Mouse (Mus musculus) embryonic stem cell, embryonic (primary cell): Measurements from ENCODE around the gene Gm20683.

Experiments
- CTCF ChIA-PET, 4 experiments: fragments of 300-600 bp in 2 of 4; fragments of 350-600 bp in 2 of 4; sonication (Branson Sonifier 250); formaldehyde crosslinking; loops; one replicate each; lab custom pipeline; 2022; ENCODE audit warnings: inconsistent platforms in 2 of 4; lab: Charles Lee
- POLR2A ChIA-PET, 4 experiments: fragments of 300-600 bp in 2 of 4; fragments of 350-600 bp in 2 of 4; sonication (Branson Sonifier 250); formaldehyde crosslinking; loops; one replicate each; lab custom pipeline; 2022; ENCODE audit warnings: antibody characterized with exemption in 4 of 4, inconsistent platforms in 1 of 4; lab: Charles Lee

Gm20683 gene

GRCm38 (mm10) chr17:25841117-25841880, at the start of gene Gm20683:
Gm20683 (minus strand) TSS chr17:25841763.
- POLR2A ChIA-PET = interaction anchor here in 3 of 4 experiments (1.1 to 8.7 kb wide), 6 partner anchors 8 to 114 kb away, joined by 3 to 114 read pairs (median 4); partner anchors contain the start of genes Stub1 (in 3 of the 3), Chtf18 (in 1 of the 3), Jmjd8 (in 1 of the 3) and Rpusd1 (in 1 of the 3)

GRCm38 (mm10) chr17:25888837-25889236, 47.3 kb upstream of the Gm20683 start:
- POLR2A ChIA-PET = interaction anchor here in 3 of 4 experiments (0.6 to 2.5 kb wide), 5 partner anchors 11 to 56 kb away, joined by 3 to 6 read pairs (median 3); partner anchors contain the start of genes Stub1 (in 2 of the 3) and Rhbdl1 (in 1 of the 3)

More at GRCm38 (mm10) chr17:25841117-25841880, at the start of gene Gm20683:
- CTCF ChIA-PET = no interaction called here

GRCm38 (mm10) chr17:25887467-25887866, 45.9 kb upstream of the Gm20683 start:
- CTCF ChIA-PET = interaction anchor here in 3 of 4 experiments (0.7 to 9.0 kb wide), 3 partner anchors 8 to 344 kb away, joined by 4 to 54 read pairs (median 4); no protein-coding TSS in a partner anchor
- POLR2A ChIA-PET = interaction anchor here in 1 of 4 experiments (1.4 to 1.7 kb wide), 2 partner anchors 9 to 33 kb away, joined by 4 to 5 read pairs; no protein-coding TSS in a partner anchor

More at GRCm38 (mm10) chr17:25888837-25889236, 47.3 kb upstream of the Gm20683 start:
- CTCF ChIA-PET = interaction anchor here in 2 of 4 experiments (0.6 to 3.1 kb wide), 2 partner anchors 10 to 56 kb away, joined by 3 to 16 read pairs; partner anchors contain the start of gene Stub1 (in 1 of the 2)

- ChIA-PET CTCF (interaction anchor here (0.5 to 9.0 kb wide), 8 partner anchors 8 to 475 kb away, joined by 3 to 54 read pairs (median 4); no protein-coding TSS in a partner anchor), POLR2A (interaction anchor here in 3 of 4 experiments (0.6 to 1.7 kb wide), 9 partner anchors 9 to 1343 kb away, joined by 3 to 8 read pairs (median 4); partner anchors contain the start of genes Capn15 (in 1 of the 3) and Mcrip2 (in 1 of the 3))
These were observed 45.2 kb upstream of the Gm20683 start for GRCm38 (mm10) chr17:25886806-25887205.

- POLR2A ChIA-PET = interaction anchor here in 3 of 4 experiments (0.5 to 1.7 kb wide), 6 partner anchors 11 to 217 kb away, joined by 3 to 5 read pairs (median 4); partner anchors contain the start of genes Capn15 (in 1 of the 3) and Rhot2 (in 1 of the 3)
These were observed 44.1 kb upstream of the Gm20683 start for GRCm38 (mm10) chr17:25885636-25886035.

GRCm38 (mm10) chr17:25883824-25884223, 42.3 kb upstream of the Gm20683 start:
- POLR2A ChIA-PET = interaction anchor here (1.0 to 2.0 kb wide), 12 partner anchors 10 to 68 kb away, joined by 3 to 5 read pairs (median 4); partner anchors contain the start of genes Mcrip2 (in 2 of the 4) and Stub1 (in 2 of the 4)
- CTCF ChIA-PET = interaction anchor here in 3 of 4 experiments (0.6 to 9.0 kb wide), 7 partner anchors 8 to 388 kb away, joined by 3 to 54 read pairs (median 4); partner anchors contain the start of gene Mettl26 (in 1 of the 3)

More at GRCm38 (mm10) chr17:25885636-25886035, 44.1 kb upstream of the Gm20683 start:
- CTCF ChIA-PET = interaction anchor here (0.6 to 9.0 kb wide), 7 partner anchors 8 to 126 kb away, joined by 3 to 54 read pairs (median 3); no protein-coding TSS in a partner anchor

GRCm38 (mm10) chr17:25883268-25883667, 41.7 kb upstream of the Gm20683 start:
- ChIA-PET CTCF (interaction anchor here in 2 of 4 experiments (1.4 to 9.0 kb wide), 5 partner anchors 7 to 13 kb away, joined by 4 to 54 read pairs (median 5); partner anchors contain the start of gene Mettl26 (in 1 of the 2)), POLR2A (interaction anchor here in 2 of 4 experiments (0.8 to 2.0 kb wide), 10 partner anchors 9 to 68 kb away, joined by 3 to 5 read pairs (median 4); partner anchors contain the start of genes Mcrip2 (in 2 of the 2) and Stub1 (in 2 of the 2))

- ChIA-PET POLR2A (interaction anchor here in 3 of 4 experiments (0.9 to 5.8 kb wide), 7 partner anchors 8 to 49 kb away, joined by 3 to 45 read pairs (median 3); partner anchors contain the start of genes Stub1 (in 2 of the 3), Mcrip2 (in 1 of the 3), Rhot2 (in 1 of the 3) and Wdr90 (in 1 of the 3)), CTCF (interaction anchor here in 2 of 4 experiments (4.4 to 9.0 kb wide), 2 partner anchors 13 kb away, joined by 41 to 54 read pairs; no protein-coding TSS in a partner anchor)
These were observed 40.7 kb upstream of the Gm20683 start for GRCm38 (mm10) chr17:25882306-25882705.

- POLR2A ChIA-PET = interaction anchor here (0.6 to 5.8 kb wide), 12 partner anchors 8 to 154 kb away, joined by 3 to 45 read pairs (median 3); partner anchors contain the start of genes Mcrip2 (in 2 of the 4), Chtf18 (in 1 of the 4), Rhot2 (in 1 of the 4) and Rpusd1 (in 1 of the 4)
- CTCF ChIA-PET = interaction anchor here in 2 of 4 experiments (0.9 to 9.0 kb wide), 6 partner anchors 13 to 131 kb away, joined by 3 to 54 read pairs (median 4); partner anchors contain the start of gene Mcrip2 (in 1 of the 2)
These were observed 40.1 kb upstream of the Gm20683 start for GRCm38 (mm10) chr17:25881691-25882090.

- CTCF ChIA-PET = interaction anchor here (0.6 to 9.0 kb wide), 12 partner anchors 12 to 622 kb away, joined by 3 to 54 read pairs (median 4); partner anchors contain the start of genes Mcrip2 (in 2 of the 4) and Sox8 (in 1 of the 4)
- POLR2A ChIA-PET = interaction anchor here (0.6 to 5.8 kb wide), 19 partner anchors 9 to 154 kb away, joined by 3 to 45 read pairs (median 3); partner anchors contain the start of genes Mcrip2 (in 4 of the 4), Stub1 (in 2 of the 4), Chtf18 (in 1 of the 4) and Rhbdl1 (in 1 of the 4)
These were observed 39.5 kb upstream of the Gm20683 start for GRCm38 (mm10) chr17:25880913-25881641.

GRCm38 (mm10) chr17:25880196-25880910, 38.8 kb upstream of the Gm20683 start, which contains the start of gene Wfikkn1:
Wfikkn1 (minus strand) TSS chr17:25880858.
- POLR2A ChIA-PET = interaction anchor here (0.6 to 5.8 kb wide), 16 partner anchors 11 to 815 kb away, joined by 3 to 45 read pairs (median 4); partner anchors contain the start of genes Mcrip2 (in 4 of the 4), Stub1 (in 2 of the 4), Rhbdl1 (in 1 of the 4) and Rhot2 (in 1 of the 4)
- CTCF ChIA-PET = interaction anchor here (0.5 to 9.0 kb wide), 16 partner anchors 12 to 623 kb away, joined by 3 to 54 read pairs (median 4); partner anchors contain the start of genes Mcrip2 (in 2 of the 4), Sox8 (in 1 of the 4) and Stub1 (in 1 of the 4)

GRCm38 (mm10) chr17:25879750-25880149, 38.2 kb upstream of the Gm20683 start:
- POLR2A ChIA-PET = interaction anchor here in 3 of 4 experiments (0.6 to 5.8 kb wide), 16 partner anchors 9 to 815 kb away, joined by 3 to 45 read pairs (median 4); partner anchors contain the start of genes Stub1 (in 3 of the 3), Mcrip2 (in 2 of the 3), Tmem8 (in 1 of the 3) and Wdr90 (in 1 of the 3)
- CTCF ChIA-PET = interaction anchor here (0.5 to 9.0 kb wide), 37 partner anchors 10 to 1199 kb away, joined by 3 to 54 read pairs (median 4); partner anchors contain the start of genes Mcrip2 (in 4 of the 4), Capn15 (in 1 of the 4) and Stub1 (in 1 of the 4)

GRCm38 (mm10) chr17:25879261-25879660, 37.7 kb upstream of the Gm20683 start:
- ChIA-PET POLR2A (interaction anchor here in 3 of 4 experiments (0.7 to 5.8 kb wide), 16 partner anchors 8 to 234 kb away, joined by 3 to 45 read pairs (median 6); partner anchors contain the start of genes Stub1 (in 3 of the 3), Mcrip2 (in 2 of the 3), Capn15 (in 1 of the 3) and Rab40c (in 1 of the 3)), CTCF (interaction anchor here (0.5 to 9.0 kb wide), 40 partner anchors 9 to 1200 kb away, joined by 3 to 54 read pairs (median 4); partner anchors contain the start of genes Mcrip2 (in 4 of the 4), Capn15 (in 1 of the 4), Rhot2 (in 1 of the 4) and Stub1 (in 1 of the 4))

- POLR2A ChIA-PET = interaction anchor here in 3 of 4 experiments (0.7 to 5.8 kb wide), 17 partner anchors 8 to 235 kb away, joined by 3 to 45 read pairs (median 5); partner anchors contain the start of genes Stub1 (in 3 of the 3), Mcrip2 (in 2 of the 3), Capn15 (in 1 of the 3) and Rab40c (in 1 of the 3)
- CTCF ChIA-PET = interaction anchor here (0.6 to 9.0 kb wide), 34 partner anchors 8 to 367 kb away, joined by 3 to 54 read pairs (median 4); partner anchors contain the start of genes Mcrip2 (in 4 of the 4), Capn15 (in 1 of the 4), Rhot2 (in 1 of the 4) and Stub1 (in 1 of the 4)
These were observed 37.1 kb upstream of the Gm20683 start for GRCm38 (mm10) chr17:25878611-25879180.
